Mouse (Mus musculus) adrenal gland, adult 18-20 months (tissue): ENCODE results near the gene Crebbp. TPM values are rescaled to one million over a fixed set of nuclear protein-coding genes. Genes with fewer than 3 reads are reported as not detected.

Experiments used
- DNase-seq, 2 experiments: peaks; one replicate each; pipeline ENCODE4 v3.0.0; 2021 to 2022; ENCODE audit warnings: low spot score in 2 of 2
- microRNA-seq, 2 experiments: library from miRNA; unstranded; fragments of <30 nt; microRNA quantifications; one replicate each; pipeline ENCODE4 v1.2.0; 2021; ENCODE audit warnings: borderline number of aligned reads in 2 of 2
- total RNA-seq, 2 experiments: library from RNA; stranded (reverse); gene quantifications; 1 replicate in 1 of 2; 2 replicates in 1 of 2; pipeline ENCODE4 v1.2.3; 2021

The Crebbp gene
- total RNA-seq, 2 experiments from 2014 or later, result 55.0 to 56.0 TPM

- no peak for DNase-seq
These were observed 161.2 kb downstream of the Crebbp start for GRCm38 (mm10) chr16:4052601-4053000.

- DNase-seq, result no peak
These were observed 168.3 kb downstream of the Crebbp start for GRCm38 (mm10) chr16:4045524-4045923.

GRCm38 (mm10) chr16:4044093-4044492 is 169.7 kb downstream of the Crebbp start:
- DNase-seq, result no peak

GRCm38 (mm10) chr16:4041646-4042045 is 172.2 kb downstream of the Crebbp start:
- no peak for DNase-seq

DNA sequence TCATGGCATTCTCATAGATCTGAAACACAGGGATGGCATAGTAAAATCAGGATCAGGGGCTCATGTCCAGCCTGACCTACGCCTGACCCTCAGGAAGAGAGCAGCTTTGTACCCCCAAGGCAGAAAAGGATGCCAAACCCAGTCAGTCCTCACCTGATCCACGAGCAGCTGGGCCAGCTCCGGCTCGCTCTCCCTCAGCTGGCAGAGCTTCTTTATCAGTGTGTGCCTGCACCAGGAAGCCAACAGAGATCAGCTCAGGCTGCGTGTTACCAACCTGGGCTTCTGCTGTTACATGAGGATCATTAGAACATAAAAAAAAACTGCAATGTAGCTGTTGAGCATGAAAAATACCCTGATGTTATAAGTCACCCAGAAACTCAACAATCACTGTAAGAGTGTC is 173.6 kb downstream of the Crebbp start:
- no peak for DNase-seq

DNA sequence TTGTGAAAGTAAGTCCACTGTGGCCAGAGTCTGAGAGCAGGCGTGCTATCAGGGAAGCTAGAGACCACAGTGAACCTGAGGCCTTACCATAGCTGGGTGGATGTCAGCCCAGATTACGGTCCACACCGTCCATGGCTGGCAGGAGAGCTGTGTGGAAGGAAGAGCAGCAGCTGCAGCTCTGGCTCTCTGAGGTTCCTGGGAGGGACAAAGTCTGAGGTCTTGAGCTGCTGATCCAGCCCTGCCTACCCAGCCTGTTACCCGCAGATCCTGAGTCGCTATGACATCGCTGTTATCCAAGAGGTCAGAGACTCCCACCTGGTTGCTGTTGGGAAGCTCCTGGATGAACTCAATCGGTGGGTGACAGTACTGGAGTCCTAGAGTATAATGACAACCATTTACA is 176.1 kb downstream of the Crebbp start:
- no peak for DNase-seq

DNA sequence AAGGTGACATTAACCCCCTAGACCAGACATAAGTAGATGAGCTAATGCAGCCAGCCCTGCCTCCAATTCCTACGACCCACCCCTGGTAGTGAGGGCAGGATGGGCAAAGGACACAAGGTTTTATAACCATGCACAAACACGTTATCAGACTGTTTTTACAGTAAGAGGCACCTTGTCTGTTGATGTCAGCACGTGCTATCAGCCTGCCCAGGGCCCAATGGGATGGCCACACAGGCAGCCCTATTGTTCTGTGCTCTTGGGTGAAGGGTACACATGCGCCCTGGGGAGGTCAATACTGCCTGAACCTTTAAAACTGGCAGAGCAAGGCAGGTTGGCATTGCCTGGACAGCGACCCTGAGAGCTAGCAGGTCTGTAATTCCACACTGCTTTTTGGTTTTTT is 177.0 kb downstream of the Crebbp start, which contains the start of gene Dnase1:
Gene Dnase1 (plus strand): TSS at position 136 of the 400 bp plus-strand sequence.
- no peak for DNase-seq

DNA sequence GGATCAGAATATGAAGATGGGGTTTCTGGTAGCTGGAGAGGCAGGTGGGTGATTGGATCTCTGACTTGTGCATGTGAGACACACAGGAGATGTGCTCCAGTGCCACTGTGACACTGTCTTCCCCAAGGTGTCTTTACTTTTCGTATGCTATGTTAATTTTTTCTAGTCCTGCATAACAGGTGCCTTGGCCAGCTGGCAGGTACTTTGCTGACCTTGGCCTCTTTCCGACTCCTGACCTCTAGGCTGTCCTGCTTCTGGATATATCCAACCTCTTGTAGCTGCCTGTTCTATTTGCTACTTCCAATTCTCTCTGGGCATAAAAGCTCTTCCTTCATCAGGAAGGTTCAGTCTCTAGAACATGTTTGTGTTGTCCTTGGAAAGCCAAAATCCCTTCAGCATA is 178.2 kb downstream of the Crebbp start:
- DNase-seq, result no peak

DNA sequence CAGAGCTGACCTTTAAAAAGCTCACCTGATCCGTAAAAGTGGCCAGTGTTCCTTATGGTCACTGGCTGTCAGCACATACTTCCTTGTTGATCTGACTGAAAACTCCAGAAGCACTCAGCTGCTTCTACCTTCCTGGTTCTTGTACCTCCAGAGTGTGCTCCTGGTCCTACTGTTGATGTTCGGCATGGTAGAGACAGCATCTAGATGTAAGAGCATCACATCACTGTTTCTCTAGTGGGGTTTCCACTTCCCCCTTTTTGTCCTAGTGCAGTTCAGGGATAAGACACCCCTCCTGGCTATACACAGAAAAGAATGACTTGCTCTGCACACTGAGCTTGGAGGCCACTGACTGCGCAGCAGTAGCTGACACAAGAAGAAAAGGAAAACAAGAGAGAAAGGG is 179.3 kb downstream of the Crebbp start:
- DNase-seq, result no peak

DNA sequence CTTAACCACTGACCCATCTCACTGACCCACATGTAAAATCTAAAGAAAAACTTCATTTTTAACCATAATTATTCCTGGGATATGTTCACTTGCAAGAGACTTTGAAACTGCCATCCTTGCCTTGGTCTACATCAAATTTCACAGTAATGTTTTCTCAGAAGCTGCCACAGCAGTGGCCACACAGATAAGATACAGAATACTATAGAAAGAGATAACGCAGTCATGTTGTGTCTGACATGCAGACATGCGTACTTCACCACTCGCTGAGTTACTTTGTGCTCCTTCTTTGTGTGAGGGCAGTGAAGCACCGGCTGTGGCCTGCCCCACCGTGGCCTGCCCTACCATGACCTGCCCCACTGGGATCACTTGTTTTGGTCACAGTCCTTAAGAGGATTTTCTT is 179.8 kb downstream of the Crebbp start:
- no peak for DNase-seq

- peak in 1 of 2 experiments; percentile 31 for DNase-seq
These were observed 181.5 kb downstream of the Crebbp start for GRCm38 (mm10) chr16:4032341-4032748.

- no peak for DNase-seq
These were observed 182.1 kb downstream of the Crebbp start for GRCm38 (mm10) chr16:4031441-4032274.

Small RNAs within 50 kb of the gene (microRNA-seq; reads per million reads assigned to microRNA genes)
- gene Gm23413, result 0 reads per million in 2 experiments

Other genes starting within 250 kb of the Crebbp start
- gene Nlrc3, start 237.4 kb downstream of the Crebbp start, total RNA-seq, result 1 to 10 TPM; 2.4 to 2.6 TPM
- gene Slx4, start 210.2 kb downstream of the Crebbp start, total RNA-seq, result 10 to 100 TPM; 21.7 to 36.3 TPM
- gene Dnase1, start 177.1 kb downstream of the Crebbp start, total RNA-seq, result 1 to 10 TPM in 1 of 2 experiments, not detected in 1; 1.5 TPM
- 100 to 1,000 TPM; 197 to 233 TPM for gene Trap1, start 136.2 kb downstream of the Crebbp start, total RNA-seq
- gene Adcy9, start 206.5 kb upstream of the Crebbp start, total RNA-seq, result 10 to 100 TPM; 32.3 to 51.9 TPM